Mouse (Mus musculus) MEL (cell line): ENCODE data around the gene Zswim4. TPM values are rescaled to one million over a fixed set of nuclear protein-coding genes. Genes with fewer than 3 reads are reported as not detected.

ENCODE experiments used
- DNase-seq: peaks from one replicate; pipeline ENCODE4 v3.0.0; 2011; ENCODE audit warnings: low read depth, low spot score
- H3K27ac ChIP-seq: 2 replicates; pipeline ENCODE4 v1.5.1; 2012; ENCODE audit warnings: low read depth, mild to moderate bottlenecking, control low read depth, low read length, moderate library complexity; ENCODE audit not compliant: control insufficient read depth
- H3K27me3 ChIP-seq, 2 experiments: fragments of 150-350 bp in 1 of 2; sonication (generic) in 1 of 2; 2 replicates each; pipeline ENCODE4 v1.6.1; 2012; ENCODE audit warnings: low read length in 2 of 2, mild to moderate bottlenecking in 2 of 2, improper control_type of control experiment in 1 of 2, moderate library complexity in 1 of 2; ENCODE audit not compliant: insufficient read depth in 2 of 2, control insufficient read depth in 1 of 2
- H3K36me3 ChIP-seq, 2 experiments: 2 replicates each; pipeline ENCODE4 v1.6.1; 2012 to 2014; ENCODE audit warnings: low read length in 2 of 2, improper control_type of control experiment in 1 of 2, inconsistent platforms in 1 of 2, mild to moderate bottlenecking in 1 of 2; ENCODE audit not compliant: insufficient read depth in 2 of 2, control insufficient read depth in 1 of 2
- H3K4me1 ChIP-seq, 2 experiments: fragments of 150-350 bp in 1 of 2; sonication (generic) in 1 of 2; 2 replicates each; pipeline ENCODE4 v1.6.1; 2012; ENCODE audit warnings: low read length in 2 of 2, improper control_type of control experiment in 1 of 2, mild to moderate bottlenecking in 1 of 2; ENCODE audit not compliant: insufficient read depth in 2 of 2, control insufficient read depth in 1 of 2
- H3K4me3 ChIP-seq, 2 experiments: fragments of 150-350 bp in 1 of 2; sonication (generic) in 1 of 2; 2 replicates each; pipeline ENCODE4 v1.5.1; 2012; ENCODE audit warnings: low read depth in 2 of 2, low read length in 2 of 2, mild to moderate bottlenecking in 2 of 2, moderate library complexity in 2 of 2, control low read depth in 1 of 2, improper control_type of control experiment in 1 of 2; ENCODE audit not compliant: control insufficient read depth in 1 of 2, insufficient read depth in 1 of 2
- H3K79me2 ChIP-seq: 2 replicates; pipeline ENCODE4 v1.6.1; 2012; ENCODE audit warnings: mild to moderate bottlenecking, low read length, moderate library complexity; ENCODE audit not compliant: control insufficient read depth, poor library complexity, insufficient read depth
- H3K9ac ChIP-seq: 2 replicates; pipeline ENCODE4 v1.6.1; 2012; ENCODE audit warnings: low read depth, mild to moderate bottlenecking, control low read depth, low read length, moderate library complexity; ENCODE audit not compliant: control insufficient read depth, poor library complexity, severe bottlenecking
- H3K9me3 ChIP-seq: fragments of 150-350 bp; sonication (generic); replicated peaks from 2 replicates; pipeline ENCODE4 v1.6.1; 2012; ENCODE audit warnings: mild to moderate bottlenecking, low read length, improper control_type of control experiment, moderate library complexity; ENCODE audit not compliant: insufficient read depth
- BHLHE40 ChIP-seq: IDR thresholded peaks from 2 replicates; pipeline ENCODE4 v1.6.1; 2012; ENCODE audit warnings: low read depth, mild to moderate bottlenecking, inconsistent platforms, low read length, improper control_type of control experiment, borderline replicate concordance
- CHD1 ChIP-seq: IDR thresholded peaks from 2 replicates; pipeline ENCODE4 v1.6.1; 2012; ENCODE audit warnings: low read depth, mild to moderate bottlenecking, inconsistent platforms, low read length, improper control_type of control experiment
- CHD2 ChIP-seq: IDR thresholded peaks from 2 replicates; pipeline ENCODE4 v1.6.1; 2011; ENCODE audit warnings: low read length, improper control_type of control experiment
- CTCF ChIP-seq, 3 experiments: IDR thresholded peaks in 2 of 3; conservative IDR thresholded peaks in 1 of 3; 2 replicates each; pipeline ENCODE4 v1.5.1; 2011 to 2012; ENCODE audit warnings: low read length in 3 of 3, low read depth in 2 of 3, mild to moderate bottlenecking in 2 of 3, improper control_type of control experiment in 1 of 3, inconsistent platforms in 1 of 3, mixed read lengths in 1 of 3, moderate library complexity in 1 of 3; ENCODE audit not compliant: control insufficient read depth in 1 of 3, insufficient read depth in 1 of 3, poor library complexity in 1 of 3, severe bottlenecking in 1 of 3
- ELF1 ChIP-seq: IDR thresholded peaks from 2 replicates; pipeline ENCODE4 v1.6.1; 2014; ENCODE audit warnings: low read depth, mild to moderate bottlenecking, inconsistent platforms, low read length, improper control_type of control experiment, moderate library complexity
- GABPA ChIP-seq: IDR thresholded peaks from 2 replicates; pipeline ENCODE4 v1.6.1; 2012; ENCODE audit warnings: low read depth, mild to moderate bottlenecking, inconsistent platforms, low read length, improper control_type of control experiment, moderate library complexity
- HCFC1 ChIP-seq: IDR thresholded peaks from 2 replicates; pipeline ENCODE4 v1.6.1; 2012; ENCODE audit warnings: low read depth, mild to moderate bottlenecking, inconsistent platforms, low read length, improper control_type of control experiment, moderate library complexity
- JUND ChIP-seq: IDR thresholded peaks from 2 replicates; pipeline ENCODE4 v1.6.1; 2011; ENCODE audit warnings: low read depth, mild to moderate bottlenecking, improper control_type of control experiment, low read length
- MAFK ChIP-seq: IDR thresholded peaks from 2 replicates; pipeline ENCODE4 v1.6.1; 2011; ENCODE audit warnings: low read depth, mild to moderate bottlenecking, low read length, improper control_type of control experiment, borderline replicate concordance
- MAX ChIP-seq: IDR thresholded peaks from 2 replicates; pipeline ENCODE4 v1.6.1; 2011; ENCODE audit warnings: low read length, improper control_type of control experiment
- MAZ ChIP-seq: IDR thresholded peaks from 2 replicates; pipeline ENCODE4 v1.6.1; 2012; ENCODE audit warnings: low read depth, mild to moderate bottlenecking, inconsistent platforms, low read length, improper control_type of control experiment
- MEF2A ChIP-seq: IDR thresholded peaks from 2 replicates; pipeline ENCODE4 v1.6.1; 2014; ENCODE audit warnings: low read depth, mild to moderate bottlenecking, inconsistent platforms, low read length, improper control_type of control experiment; ENCODE audit not compliant: poor library complexity, insufficient replicate concordance, severe bottlenecking; ENCODE audit errors: extremely low read depth
- MXI1 ChIP-seq: IDR thresholded peaks from 2 replicates; pipeline ENCODE4 v1.6.1; 2011; ENCODE audit warnings: mild to moderate bottlenecking, low read depth, low read length, improper control_type of control experiment
- MYC ChIP-seq: IDR thresholded peaks from 2 replicates; pipeline ENCODE4 v1.6.1; 2011; ENCODE audit warnings: low read depth, mild to moderate bottlenecking, low read length, improper control_type of control experiment, moderate library complexity
- NELFE ChIP-seq: IDR thresholded peaks from 2 replicates; pipeline ENCODE4 v1.6.1; 2011; ENCODE audit warnings: low read depth, low read length, improper control_type of control experiment
- NRF1 ChIP-seq: IDR thresholded peaks from 2 replicates; pipeline ENCODE4 v1.6.1; 2014; ENCODE audit warnings: low read depth, mild to moderate bottlenecking, inconsistent platforms, low read length, improper control_type of control experiment, moderate library complexity; ENCODE audit not compliant: poor library complexity, insufficient read depth, severe bottlenecking
- POLR2A ChIP-seq, 2 experiments: IDR thresholded peaks; 2 replicates each; pipeline ENCODE4 v1.6.1; 2011 to 2012; ENCODE audit warnings: low read length in 2 of 2, mild to moderate bottlenecking in 2 of 2, control low read depth in 1 of 2, improper control_type of control experiment in 1 of 2, low read depth in 1 of 2, moderate library complexity in 1 of 2; ENCODE audit not compliant: control insufficient read depth in 1 of 2, insufficient read depth in 1 of 2, poor library complexity in 1 of 2
- POLR2AphosphoS2 ChIP-seq: IDR thresholded peaks from 2 replicates; pipeline ENCODE4 v1.6.1; 2011; ENCODE audit warnings: low read length, improper control_type of control experiment
- RAD21 ChIP-seq: IDR thresholded peaks from 2 replicates; pipeline ENCODE4 v1.6.1; 2011; ENCODE audit warnings: mild to moderate bottlenecking, low read depth, low read length, improper control_type of control experiment
- RCOR1 ChIP-seq: IDR thresholded peaks from 2 replicates; pipeline ENCODE4 v1.6.1; 2012; ENCODE audit warnings: low read depth, mild to moderate bottlenecking, inconsistent platforms, low read length, improper control_type of control experiment
- SIN3A ChIP-seq: IDR thresholded peaks from 2 replicates; pipeline ENCODE4 v1.6.1; 2012; ENCODE audit warnings: low read length, improper control_type of control experiment, inconsistent platforms
- SMC3 ChIP-seq: IDR thresholded peaks from 2 replicates; pipeline ENCODE4 v1.6.1; 2011; ENCODE audit warnings: low read depth, low read length, improper control_type of control experiment
- TAL1 ChIP-seq: IDR thresholded peaks from 2 replicates; pipeline ENCODE4 v1.6.1; 2012; ENCODE audit warnings: mild to moderate bottlenecking, inconsistent platforms, low read length, moderate library complexity, mixed read lengths
- TBP ChIP-seq: IDR thresholded peaks from 2 replicates; pipeline ENCODE4 v1.8.0; 2011; ENCODE audit warnings: low read depth, low read length, improper control_type of control experiment
- TCF12 ChIP-seq: IDR thresholded peaks from 2 replicates; pipeline ENCODE4 v1.6.1; 2014; ENCODE audit warnings: low read depth, mild to moderate bottlenecking, inconsistent platforms, low read length, improper control_type of control experiment, moderate library complexity
- UBTF ChIP-seq: IDR thresholded peaks from 2 replicates; pipeline ENCODE4 v1.6.1; 2012; ENCODE audit warnings: low read depth, mild to moderate bottlenecking, inconsistent platforms, low read length, improper control_type of control experiment, moderate library complexity, borderline replicate concordance; ENCODE audit not compliant: insufficient read depth
- USF1 ChIP-seq: IDR thresholded peaks from 2 replicates; pipeline ENCODE4 v1.6.1; 2014; ENCODE audit warnings: low read depth, mild to moderate bottlenecking, inconsistent platforms, low read length, improper control_type of control experiment, moderate library complexity
- USF2 ChIP-seq, 2 experiments: IDR thresholded peaks; 2 replicates each; pipeline ENCODE4 v1.6.1; 2011 to 2012; ENCODE audit warnings: improper control_type of control experiment in 2 of 2, low read length in 2 of 2, borderline replicate concordance in 1 of 2, inconsistent platforms in 1 of 2, low read depth in 1 of 2, mild to moderate bottlenecking in 1 of 2; ENCODE audit not compliant: insufficient read depth in 1 of 2
- ZC3H11A ChIP-seq: IDR thresholded peaks from 2 replicates; pipeline ENCODE4 v1.6.1; 2012; ENCODE audit warnings: low read depth, mild to moderate bottlenecking, inconsistent platforms, low read length, improper control_type of control experiment
- ZMIZ1 ChIP-seq: IDR thresholded peaks from 2 replicates; pipeline ENCODE4 v1.6.1; 2012; ENCODE audit warnings: low read depth, mild to moderate bottlenecking, inconsistent platforms, low read length, improper control_type of control experiment, moderate library complexity
- polyA plus RNA-seq, 2 experiments: library from polyadenylated mRNA; stranded (reverse) in 1 of 2; unstranded in 1 of 2; fragments of >175 nt in 1 of 2; fragments of >200 nt in 1 of 2; gene quantifications; 2 replicates each; pipeline versions ENCODE4 v1.2.1 to v1.2.4; 2012; ENCODE audit warnings: low replicate concordance in 2 of 2, low read depth in 1 of 2; ENCODE audit not compliant: insufficient read length in 2 of 2, insufficient read depth in 1 of 2, missing spikeins in 1 of 2
- total RNA-seq: library from RNA; depleted of rRNA; stranded (reverse); fragments of 300-350 nt; gene quantifications from 2 replicates; pipeline ENCODE4 v1.2.3, GENCODE M21; 2012

The Zswim4 gene
- total and polyA plus RNA-seq, 3 experiments = 3.6 to 7.4 TPM; not detected in 1

DNA sequence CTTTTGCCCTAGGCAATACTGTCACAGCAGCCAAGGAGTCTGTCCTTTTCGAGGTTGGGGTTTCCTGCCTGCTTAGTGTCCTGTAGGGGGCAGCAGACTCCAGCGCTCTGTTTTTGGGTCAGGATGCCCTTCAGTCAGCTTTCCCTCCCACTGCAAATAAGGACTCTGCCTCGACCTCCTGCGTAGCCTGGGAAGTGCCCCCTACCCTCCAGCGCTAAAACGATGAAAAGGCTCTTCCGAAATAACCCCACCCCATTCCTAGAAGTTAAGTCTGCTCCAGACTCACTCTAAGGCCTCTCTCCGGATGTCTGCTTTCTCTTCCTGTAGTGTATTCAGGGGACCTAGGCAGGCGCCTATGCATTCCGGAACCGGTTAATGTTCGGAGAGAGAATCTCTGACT, 50.3 kb downstream of the Zswim4 start:
- Histone ChIP-seq H3K36me3 (no peaks in the 10 kb centered on the region), H3K79me2 (peaks cover 8% of the 10 kb centered on the region; the same call in 1 of the 2 replicates), H3K4me3 (peak overlapping the region; percentile 60 to 73), H3K4me1 (peaks cover 3 to 11% of the 10 kb centered on the region in 2 experiments; a peak in 3 of 4 replicates), H3K27me3 (no peaks in the 10 kb centered on the region), H3K9me3 (no peaks in the 10 kb centered on the region), H3K27ac (no peak overlapping the region), H3K9ac (peak overlapping the region; percentile 74)
- peak; percentile 90 for DNase-seq
- TF ChIP-seq CHD2 = no peak
- TF ChIP-seq MYC = no peak
- no peak for TF ChIP-seq JUND
- TF ChIP-seq UBTF = no peak
- peak; percentile 88 for TF ChIP-seq RAD21
- TF ChIP-seq MAZ = no peak
- peak; percentile 31 for TF ChIP-seq NELFE
- peak; percentile 71 for TF ChIP-seq SMC3
- no peak for TF ChIP-seq TAL1
- TF ChIP-seq TBP = peak; percentile 34; the same call in 1 of the 2 replicates
- TF ChIP-seq RCOR1 = no peak
- no peak for TF ChIP-seq NRF1
- no peak for TF ChIP-seq MXI1
- no peak for TF ChIP-seq POLR2AphosphoS2
- no peak for TF ChIP-seq USF2 (IDR thresholded peaks at IDR 0.05; ENCODE audit: borderline replicate concordance in 1 of 2, insufficient read depth in 1 of 2, low read depth in 1 of 2, low read length in 2 of 2)
- TF ChIP-seq USF1 = no peak
- TF ChIP-seq ZMIZ1 = no peak
- TF ChIP-seq GABPA = no peak
- TF ChIP-seq TCF12 = 0 out of 2 replicates have a peak, but pooled peaks have one; percentile 36
- no peak for TF ChIP-seq MAX
- TF ChIP-seq ZC3H11A = peak; percentile 79
- TF ChIP-seq SIN3A = peak; percentile 47
- TF ChIP-seq MEF2A = no peak
- no peak for TF ChIP-seq CHD1
- TF ChIP-seq ELF1 = 0 out of 2 replicates have a peak, but pooled peaks have one; percentile 38
- no peak for TF ChIP-seq BHLHE40
- no peak for TF ChIP-seq MAFK
- peak; percentile 94 to 97 (median 95) for TF ChIP-seq CTCF (IDR thresholded peaks at IDR 0.05 in 2 of 3, conservative IDR thresholded peaks at IDR 0.05 in 1 of 3; ENCODE audit: control insufficient read depth in 1 of 3, insufficient read depth in 1 of 3, low read depth in 2 of 3, low read length in 3 of 3, poor library complexity in 1 of 3, severe bottlenecking in 1 of 3)
- TF ChIP-seq HCFC1 = 0 out of 2 replicates have a peak, but pooled peaks have one; percentile 49
- TF ChIP-seq POLR2A (IDR thresholded peaks at IDR 0.05; ENCODE audit: control insufficient read depth in 1 of 2, insufficient read depth in 1 of 2, low read depth in 1 of 2, low read length in 2 of 2, poor library complexity in 1 of 2) = peak in 1 of 2 experiments; percentile 42; a peak in 1 of 4 replicates
- TF ChIP-seq, all 39 proteins: peak for 11
